Mouse (Mus musculus) limb, embryonic 15.5 days (tissue): Measurements from ENCODE around the gene Rpl38. TPM values are rescaled to one million over a fixed set of nuclear protein-coding genes. Genes with fewer than 3 reads are reported as not detected.
A peak's percentile ranks its signal among the peaks of the same experiment; 100 is the strongest.

Experiments
- ATAC-seq: fragments of 200-750 bp; cut with Nextera tagmentation; 2 replicates; pipeline ENCODE4 v1.8.0; 2017; ENCODE audit warnings: low read depth, moderate TSS enrichment; ENCODE audit not compliant: insufficient number of reproducible peaks, low FRiP score, low TSS enrichment
- H3K27ac ChIP-seq: fragments of 300-500 bp; sonication (generic); 2 replicates; pipeline ENCODE4 v1.5.1; 2015; ENCODE audit warnings: moderate library complexity, mild to moderate bottlenecking, inconsistent platforms
- H3K27me3 ChIP-seq: fragments of 300-500 bp; sonication (generic); 2 replicates; pipeline ENCODE4 v1.6.1; 2015; ENCODE audit warnings: inconsistent platforms
- H3K36me3 ChIP-seq: fragments of 300-500 bp; sonication (generic); 2 replicates; pipeline ENCODE4 v1.6.1; 2015; ENCODE audit warnings: inconsistent platforms
- H3K4me1 ChIP-seq: fragments of 300-500 bp; sonication (generic); 2 replicates; pipeline ENCODE4 v1.6.1; 2015; ENCODE audit warnings: inconsistent platforms
- H3K4me2 ChIP-seq: fragments of 300-500 bp; sonication (generic); 2 replicates; pipeline ENCODE4 v1.6.1; 2015; ENCODE audit warnings: mild to moderate bottlenecking, inconsistent platforms
- H3K4me3 ChIP-seq: fragments of 300-500 bp; sonication (generic); 2 replicates; pipeline ENCODE4 v1.5.1; 2015; ENCODE audit warnings: mild to moderate bottlenecking, inconsistent platforms
- H3K9ac ChIP-seq: fragments of 300-500 bp; sonication (generic); 2 replicates; pipeline ENCODE4 v1.6.1; 2015; ENCODE audit warnings: inconsistent platforms
- H3K9me3 ChIP-seq: fragments of 300-500 bp; sonication (generic); 2 replicates; pipeline ENCODE4 v1.6.1; 2016; ENCODE audit warnings: inconsistent platforms
- WGBS: fragments of 180-500 bp; shearing (Covaris S2); methylation state at CpG from one replicate; pipeline ENCODE4 v1.1.7; 2015; 5-methylcytosine and 5-hydroxymethylcytosine counted together
- polyA plus RNA-seq: library from polyadenylated mRNA; unstranded; fragments of >200 nt; fragmentation: Nextera tagmentation; extraction: Ambion mirVana; gene quantifications from 2 replicates; pipeline ENCODE4 v1.2.1, GENCODE M21; 2015

The Rpl38 gene
- 866 and 1,120 TPM in 2 replicates for polyA plus RNA-seq

DNA sequence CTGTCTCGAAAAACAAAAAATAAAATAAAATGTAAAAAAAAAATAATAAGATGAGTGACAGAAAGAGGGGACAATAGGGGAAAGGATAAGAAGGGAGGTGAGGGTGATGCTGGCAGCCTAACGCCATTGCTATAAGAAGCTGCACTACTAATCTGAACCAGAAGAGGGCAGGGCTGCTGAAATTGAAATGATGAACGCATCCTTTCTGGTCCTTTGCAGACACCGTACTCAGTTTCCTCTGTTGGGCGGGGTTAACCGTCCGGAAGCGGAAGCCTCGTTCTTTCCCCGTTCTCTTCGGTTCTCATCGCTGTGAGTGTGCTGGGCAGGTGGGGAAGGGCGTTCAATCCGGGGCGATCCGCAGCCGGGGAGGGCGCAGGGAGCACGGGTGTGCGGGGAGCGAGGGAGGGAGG is at the start of gene Rpl38:
Rpl38 (plus strand) TSS at position 224 of the 410 bp plus-strand sequence.
- Histone ChIP-seq H3K27ac (peak within 1 kb of the TSS; percentile 94), H3K9me3 (no peaks in the 10 kb centered on the region), H3K9ac (peak within 1 kb of the TSS; percentile 97), H3K36me3 (peaks cover 33% of the 10 kb centered on the region), H3K4me1 (peaks cover 25% of the 10 kb centered on the region), H3K4me2 (peak within 1 kb of the TSS; percentile 73), H3K4me3 (peak within 1 kb of the TSS; percentile 91), H3K27me3 (peaks cover 7% of the 10 kb centered on the region; the same call in 1 of the 2 replicates)
- ATAC-seq = peak; percentile 76
- WGBS = under 1% methylated on average over 21 of the region's 21 CpGs

DNA sequence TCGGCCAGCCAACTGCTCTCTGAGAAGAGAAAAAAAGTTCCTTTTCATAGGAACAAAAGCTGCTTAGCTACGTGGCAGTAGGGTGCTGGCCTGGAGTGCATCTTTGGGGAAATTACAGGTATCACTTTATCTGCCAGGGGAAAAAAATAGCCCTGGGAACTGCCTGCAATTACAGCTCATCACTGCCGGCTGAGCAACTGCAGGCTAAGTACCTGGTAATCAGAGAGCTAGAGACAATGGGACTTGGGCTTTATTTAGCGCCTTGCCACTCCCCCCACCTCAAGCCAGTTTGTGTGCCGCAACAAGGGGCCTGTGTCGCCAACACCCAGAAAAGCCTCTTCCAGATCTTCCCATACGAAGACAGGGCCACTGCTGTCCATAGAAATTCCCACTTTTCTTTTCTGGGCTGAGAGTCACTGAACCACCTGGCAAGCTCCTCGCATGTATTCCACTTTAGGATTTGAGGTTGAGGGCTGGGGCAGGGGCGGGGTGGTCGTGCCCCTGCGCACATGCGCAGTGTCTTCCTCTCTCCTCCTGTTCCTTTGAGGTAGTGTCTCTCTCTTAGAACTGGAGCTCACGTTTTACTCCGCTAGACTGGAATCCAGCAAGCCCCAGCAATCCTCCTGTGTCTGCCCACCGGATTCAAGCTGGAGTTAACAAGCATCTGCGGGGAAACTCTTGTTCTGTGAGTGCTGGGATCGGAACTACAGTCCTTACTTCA is 49.5 kb upstream of the Rpl38 start:
- no peaks in the 10 kb centered on the region for H3K4me1 ChIP-seq
- WGBS = 47% methylated on average over 17 of the region's 17 CpGs
- no peaks in the 10 kb centered on the region for H3K27me3 ChIP-seq
- H3K4me2 ChIP-seq = no peak overlapping the region
- H3K9ac ChIP-seq = no peak overlapping the region
- no peaks in the 10 kb centered on the region for H3K36me3 ChIP-seq
- H3K4me3 ChIP-seq = no peak overlapping the region
- ATAC-seq = no peak
- H3K9me3 ChIP-seq = no peaks in the 10 kb centered on the region
- no peak overlapping the region for H3K27ac ChIP-seq

DNA sequence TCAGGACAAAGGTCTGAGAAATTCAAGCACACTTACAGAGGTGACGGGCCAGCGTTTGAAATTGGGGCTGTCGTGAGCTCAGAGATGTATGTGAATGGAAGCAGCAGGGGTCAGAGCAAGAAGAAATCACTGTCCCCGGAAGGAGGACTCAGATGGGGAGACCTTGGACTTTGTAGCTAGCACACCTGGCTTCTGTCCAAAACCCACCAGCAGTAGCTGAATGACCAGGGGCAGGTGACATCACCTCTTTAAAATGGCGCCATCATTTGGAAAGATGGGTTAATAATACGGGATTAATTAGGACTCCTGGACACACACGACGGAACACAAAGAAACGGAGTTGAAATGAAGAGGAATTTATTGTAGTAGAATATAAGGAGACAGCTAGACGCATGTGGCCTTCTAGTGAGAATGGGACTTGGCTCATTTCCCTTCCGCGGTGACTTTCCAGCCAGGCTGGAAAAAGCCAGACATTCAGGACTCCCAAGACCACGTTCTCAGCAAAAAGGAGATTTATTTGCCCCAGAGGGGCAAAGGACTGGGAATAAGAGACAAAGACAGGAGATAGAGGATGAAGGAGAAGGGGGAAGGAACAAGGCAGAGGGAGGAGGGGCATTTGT is 42.1 kb upstream of the Rpl38 start:
- H3K4me2 ChIP-seq = no peak overlapping the region
- H3K4me1 ChIP-seq = no peaks in the 10 kb centered on the region
- H3K4me3 ChIP-seq = no peak overlapping the region
- peaks cover 4% of the 10 kb centered on the region for H3K9me3 ChIP-seq
- no peaks in the 10 kb centered on the region for H3K36me3 ChIP-seq
- no peak overlapping the region for H3K27ac ChIP-seq
- 58% methylated on average over 13 of the region's 13 CpGs for WGBS
- H3K9ac ChIP-seq = no peak overlapping the region
- no peaks in the 10 kb centered on the region for H3K27me3 ChIP-seq
- no peak for ATAC-seq

DNA sequence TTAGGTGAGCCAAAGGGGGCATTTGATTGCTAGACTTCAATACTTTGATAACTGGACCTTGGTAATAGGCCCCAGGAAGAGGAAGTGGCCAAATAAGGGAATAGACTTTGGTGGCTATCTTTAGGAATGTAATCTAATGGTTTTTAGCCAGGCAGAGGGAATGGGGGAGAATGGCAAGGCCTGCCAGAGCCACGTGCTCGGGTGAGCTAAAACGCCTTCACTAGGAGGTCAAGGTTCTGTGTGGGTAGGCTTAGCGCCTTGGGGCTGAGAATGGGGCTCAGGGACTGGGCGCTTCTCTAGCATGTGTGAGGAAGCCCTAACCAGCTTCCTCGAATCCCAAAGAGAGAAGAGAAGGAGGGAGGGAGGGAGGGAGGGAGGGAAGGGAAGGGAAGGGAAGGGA is 41.3 kb upstream of the Rpl38 start:
- peaks cover 4% of the 10 kb centered on the region for H3K9me3 ChIP-seq

DNA sequence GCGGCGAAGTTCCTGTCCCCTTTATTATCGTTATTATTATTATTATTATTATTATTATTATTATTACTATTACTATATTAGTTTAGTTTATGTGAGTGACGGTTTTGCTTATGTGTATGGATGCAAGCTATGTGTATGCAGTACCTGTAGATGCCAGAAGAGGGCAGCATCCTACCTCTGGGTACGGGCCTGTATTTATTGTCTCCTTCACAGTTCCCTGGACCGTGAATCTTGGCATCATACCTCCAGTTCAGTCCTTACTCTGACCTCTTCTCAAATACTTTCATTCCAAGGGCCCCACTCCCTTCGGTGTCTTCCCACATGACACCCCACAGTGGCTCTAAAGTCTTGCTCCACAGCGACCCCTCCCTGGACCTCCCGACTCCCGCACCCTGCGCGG is 40.3 kb upstream of the Rpl38 start:
- Histone ChIP-seq H3K9me3 (peaks cover 4% of the 10 kb centered on the region), H3K27ac (no peak overlapping the region), H3K4me2 (no peak overlapping the region), H3K27me3 (no peaks in the 10 kb centered on the region), H3K4me3 (no peak overlapping the region), H3K9ac (no peak overlapping the region), H3K36me3 (no peaks in the 10 kb centered on the region), H3K4me1 (no peaks in the 10 kb centered on the region)
- ATAC-seq = no peak
- 61% methylated on average over 12 of the region's 12 CpGs for WGBS

More for the DNA sequence above, 41.3 kb upstream of the Rpl38 start:
- no peak for ATAC-seq
- 76% methylated on average over 5 of the region's 6 CpGs for WGBS
- no peaks in the 10 kb centered on the region for H3K27me3 ChIP-seq
- no peaks in the 10 kb centered on the region for H3K36me3 ChIP-seq
- H3K4me2 ChIP-seq = no peak overlapping the region
- no peak overlapping the region for H3K4me3 ChIP-seq
- no peak overlapping the region for H3K9ac ChIP-seq
- no peaks in the 10 kb centered on the region for H3K4me1 ChIP-seq
- no peak overlapping the region for H3K27ac ChIP-seq

DNA sequence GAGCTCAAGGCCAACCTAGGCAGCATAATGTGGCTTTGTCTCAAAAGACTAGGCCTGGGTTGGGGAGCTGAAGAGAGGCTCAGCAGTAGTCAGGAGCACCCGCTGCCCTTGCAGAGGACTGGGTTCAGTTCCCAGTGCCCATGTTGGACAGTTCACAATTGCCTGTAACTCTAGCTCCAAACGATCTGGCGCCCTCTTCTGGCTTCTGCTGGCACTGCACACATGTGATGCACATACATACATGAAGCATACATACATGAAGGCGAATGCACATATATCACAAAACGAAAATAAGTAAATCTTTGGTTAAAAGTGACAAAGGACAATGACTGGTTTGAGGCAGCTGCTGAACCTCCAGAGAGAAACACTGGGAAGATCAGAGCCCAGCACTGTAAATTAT is 38.3 kb upstream of the Rpl38 start:
- no peak overlapping the region for H3K27ac ChIP-seq
- peaks cover 4% of the 10 kb centered on the region for H3K9me3 ChIP-seq
- ATAC-seq = no peak
- H3K27me3 ChIP-seq = no peaks in the 10 kb centered on the region
- 83% methylated on average over 5 of the region's 5 CpGs for WGBS
- no peak overlapping the region for H3K9ac ChIP-seq
- no peaks in the 10 kb centered on the region for H3K36me3 ChIP-seq
- H3K4me3 ChIP-seq = no peak overlapping the region
- no peak overlapping the region for H3K4me2 ChIP-seq
- H3K4me1 ChIP-seq = no peaks in the 10 kb centered on the region

DNA sequence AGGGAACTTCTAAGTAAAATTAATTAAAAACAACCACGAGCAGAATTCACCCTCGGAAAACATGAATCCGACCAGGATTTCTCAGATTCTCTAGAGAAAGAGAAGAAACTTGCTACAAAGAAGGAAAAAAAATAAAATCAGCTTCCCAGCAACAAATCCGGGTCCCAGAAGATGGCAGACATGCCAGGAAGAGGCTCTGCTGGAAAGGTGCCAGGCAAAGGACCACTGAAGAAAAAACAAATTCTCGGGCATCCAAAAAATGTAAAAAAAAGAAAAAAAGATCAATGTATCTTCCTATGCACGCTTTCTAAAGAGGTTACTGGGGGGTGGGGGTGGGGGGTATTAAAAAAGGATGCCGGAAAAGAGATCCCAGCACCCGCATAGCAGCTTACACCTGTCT is 36.1 kb upstream of the Rpl38 start:
- H3K36me3 ChIP-seq = no peaks in the 10 kb centered on the region
- ATAC-seq = no peak
- H3K27me3 ChIP-seq = peaks cover 5% of the 10 kb centered on the region
- peaks cover 10% of the 10 kb centered on the region; the same call in 1 of the 2 replicates for H3K4me1 ChIP-seq
- no peak overlapping the region for H3K4me3 ChIP-seq
- H3K4me2 ChIP-seq = no peak overlapping the region
- H3K27ac ChIP-seq = no peak overlapping the region
- no peak overlapping the region for H3K9ac ChIP-seq
- 59% methylated on average over 8 of the region's 8 CpGs for WGBS
- peaks cover 4% of the 10 kb centered on the region for H3K9me3 ChIP-seq

DNA sequence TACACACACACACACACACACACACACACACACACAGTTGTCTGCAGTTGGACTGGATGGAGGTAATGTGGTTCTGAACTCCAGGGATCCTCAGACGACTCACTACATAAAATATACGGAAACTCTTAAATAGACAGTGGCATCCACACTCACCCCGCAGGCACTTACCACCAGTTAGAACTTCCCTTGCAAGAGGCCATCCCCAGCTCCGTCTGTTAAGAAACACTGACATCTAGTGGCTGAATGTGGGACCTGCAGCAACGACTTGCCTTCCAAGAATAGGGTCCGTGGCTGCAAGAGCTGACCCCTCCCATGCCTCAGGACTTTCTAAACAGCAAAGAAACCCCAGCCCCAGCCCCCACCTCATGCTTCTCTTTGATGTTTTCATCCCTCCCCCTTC is 32.0 kb upstream of the Rpl38 start:
- WGBS = under 1% methylated on average over 6 of the region's 6 CpGs
- no peak overlapping the region for H3K4me3 ChIP-seq
- H3K4me1 ChIP-seq = peaks cover 22% of the 10 kb centered on the region
- H3K4me2 ChIP-seq = peak overlapping the region; percentile 35
- H3K9ac ChIP-seq = no peak overlapping the region
- H3K36me3 ChIP-seq = no peaks in the 10 kb centered on the region
- peak; percentile 47; the same call in 1 of the 2 replicates for ATAC-seq
- H3K9me3 ChIP-seq = no peaks in the 10 kb centered on the region
- H3K27ac ChIP-seq = no peak overlapping the region
- peaks cover 31% of the 10 kb centered on the region for H3K27me3 ChIP-seq

DNA sequence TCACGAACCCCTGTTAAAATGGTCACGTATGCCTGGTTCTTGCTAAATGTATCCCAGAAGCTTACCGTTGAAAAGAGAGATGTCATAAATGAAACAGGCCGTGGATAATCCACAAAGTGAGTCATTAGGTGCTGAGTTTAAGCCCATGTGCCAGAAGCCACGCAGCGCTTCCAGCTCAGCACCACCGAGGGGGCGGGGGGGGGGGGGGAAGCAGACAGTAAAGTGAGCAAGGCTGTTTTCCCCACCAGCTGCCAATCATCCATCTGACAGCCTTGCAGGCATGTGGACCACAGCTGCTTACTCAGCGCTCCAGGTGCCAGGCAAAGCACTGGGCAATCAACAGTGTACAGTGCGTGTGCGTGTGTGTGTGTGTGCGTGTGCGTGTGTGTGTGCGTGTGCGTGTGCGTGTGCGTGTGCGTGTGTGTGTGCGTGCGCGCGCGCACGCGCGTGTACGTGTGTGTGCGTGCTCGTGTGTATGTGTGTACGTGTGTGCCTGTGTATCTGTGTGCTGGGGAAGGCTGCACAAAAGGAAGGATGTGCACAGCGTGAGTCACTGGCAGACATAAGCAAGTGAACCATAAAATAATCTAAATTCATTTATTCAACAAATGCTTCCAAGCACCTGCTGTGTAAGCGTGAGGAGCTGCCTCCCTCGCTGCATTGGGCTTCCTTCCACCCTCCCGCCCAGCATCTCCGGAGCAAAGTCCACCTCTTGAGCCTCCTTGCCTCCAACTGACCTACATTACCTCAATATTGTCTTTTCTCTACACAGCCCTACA is 31.4 kb upstream of the Rpl38 start:
- H3K4me3 ChIP-seq = no peak overlapping the region
- WGBS = 57% methylated on average over 35 of the region's 35 CpGs
- H3K4me1 ChIP-seq = peaks cover 22% of the 10 kb centered on the region
- H3K4me2 ChIP-seq = peak overlapping the region; percentile 35
- H3K9me3 ChIP-seq = no peaks in the 10 kb centered on the region
- H3K27ac ChIP-seq = no peak overlapping the region
- no peak overlapping the region for H3K9ac ChIP-seq
- ATAC-seq = no peak
- peaks cover 31% of the 10 kb centered on the region for H3K27me3 ChIP-seq
- H3K36me3 ChIP-seq = no peaks in the 10 kb centered on the region

DNA sequence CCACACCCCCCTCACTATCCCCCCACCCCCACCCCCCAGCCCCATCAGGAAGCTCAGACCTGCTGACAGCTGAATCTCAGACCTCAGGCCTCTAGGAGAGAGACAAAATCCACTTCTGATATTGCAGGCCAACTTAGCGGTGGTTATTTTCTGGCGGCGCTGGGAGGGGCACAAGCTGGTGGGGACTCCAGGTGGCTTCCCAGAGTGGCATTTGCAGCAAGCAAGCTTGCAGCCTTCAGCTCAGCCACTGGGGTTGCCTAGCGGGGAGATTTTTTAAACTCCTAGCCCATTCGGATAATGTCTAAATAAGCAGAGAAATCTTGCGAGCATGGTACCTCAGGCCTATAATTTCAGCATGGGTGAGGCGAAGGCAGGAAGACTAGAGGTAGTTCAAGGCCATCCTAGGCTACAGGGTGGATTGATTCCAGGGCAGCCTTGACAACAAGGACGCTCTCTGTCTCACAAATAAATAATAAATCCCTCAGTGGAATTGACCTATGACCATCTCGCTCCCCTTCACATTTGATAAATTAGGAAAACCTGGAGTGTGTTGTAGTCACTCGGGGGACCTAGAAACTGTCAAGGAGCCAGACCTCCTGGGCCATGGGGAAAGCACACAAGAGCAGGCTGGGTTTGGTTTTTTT is 29.6 kb upstream of the Rpl38 start:
- no peak overlapping the region for H3K4me2 ChIP-seq
- no peak overlapping the region for H3K4me3 ChIP-seq
- ATAC-seq = no peak
- no peak overlapping the region for H3K9ac ChIP-seq
- no peaks in the 10 kb centered on the region for H3K36me3 ChIP-seq
- no peak overlapping the region for H3K27ac ChIP-seq
- H3K4me1 ChIP-seq = peaks cover 22% of the 10 kb centered on the region
- no peaks in the 10 kb centered on the region for H3K9me3 ChIP-seq
- H3K27me3 ChIP-seq = peaks cover 31% of the 10 kb centered on the region
- WGBS = 55% methylated on average over 10 of the region's 10 CpGs

DNA sequence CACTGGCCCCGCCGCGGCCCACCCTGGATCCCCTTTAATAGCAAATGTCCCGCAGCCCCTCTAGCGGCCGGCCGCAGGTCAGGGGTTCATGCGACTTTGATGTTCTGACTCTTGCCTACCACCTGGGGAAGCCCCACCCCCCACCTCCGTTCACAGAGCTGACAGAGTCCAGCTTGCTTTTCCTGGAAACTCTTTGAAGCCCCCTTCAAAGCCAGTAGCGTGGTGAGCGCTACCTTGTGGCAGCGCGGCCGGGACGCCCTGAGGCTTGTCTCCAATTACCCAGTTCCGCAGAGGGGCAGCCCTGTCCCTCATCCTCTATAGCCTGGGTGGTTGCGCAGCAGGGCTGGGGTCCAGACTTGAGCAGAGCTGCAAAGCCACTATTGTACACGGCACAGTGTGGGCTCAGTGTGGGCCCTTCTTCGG is 28.6 kb upstream of the Rpl38 start:
- 6% methylated on average over 19 of the region's 19 CpGs for WGBS

More for the DNA sequence above, 28.6 kb upstream of the Rpl38 start:
- H3K4me3 ChIP-seq = no peak overlapping the region
- H3K9me3 ChIP-seq = no peaks in the 10 kb centered on the region
- H3K9ac ChIP-seq = no peak overlapping the region
- no peak for ATAC-seq
- no peak overlapping the region for H3K27ac ChIP-seq
- peaks cover 22% of the 10 kb centered on the region for H3K4me1 ChIP-seq
- H3K27me3 ChIP-seq = peaks cover 31% of the 10 kb centered on the region
- no peak overlapping the region for H3K4me2 ChIP-seq
- H3K36me3 ChIP-seq = no peaks in the 10 kb centered on the region
